Mouse (Mus musculus): Measurements from ENCODE around the gene Bfar.
"Not testable (repeated sequence)": the region's sequence is repeated elsewhere in the genome, so short reads cannot be mapped to it uniquely, and the experiment has no call there.

GRCm38 (mm10) chr16:13748813-13749212, 77.2 kb downstream of the Bfar start:
- TF ChIP-seq EP300, CTCF (IDR thresholded peaks at IDR 0.05; ENCODE audit: low read depth): not testable (repeated sequence)
